Mouse (Mus musculus) lung, embryonic 14.5 days (tissue): ENCODE data around the gene Ang. TPM values are rescaled to one million over a fixed set of nuclear protein-coding genes. Genes with fewer than 3 reads are reported as not detected.
A peak's percentile ranks its signal among the peaks of the same experiment; 100 is the strongest.
"Not testable (repeated sequence)": the region's sequence is repeated elsewhere in the genome, so short reads cannot be mapped to it uniquely, and the experiment has no call there.

Experiments used
- ATAC-seq: fragments of 200-750 bp; cut with Nextera tagmentation; 2 replicates; pipeline ENCODE4 v1.8.0; 2017; ENCODE audit warnings: mild to moderate bottlenecking, moderate TSS enrichment, moderate library complexity; ENCODE audit not compliant: insufficient read depth
- DNase-seq: peaks from one replicate; pipeline ENCODE4 v3.0.0-alpha.2; 2015
- H3K27ac ChIP-seq: fragments of 300-500 bp; sonication (generic); 2 replicates; pipeline ENCODE4 v1.5.1; 2014; ENCODE audit warnings: low read depth, mild to moderate bottlenecking, moderate library complexity
- H3K27me3 ChIP-seq: fragments of 300-500 bp; sonication (generic); 2 replicates; pipeline ENCODE4 v1.6.1; 2014; ENCODE audit warnings: low read length, control low read depth; ENCODE audit not compliant: insufficient read depth
- H3K36me3 ChIP-seq: fragments of 300-500 bp; sonication (generic); 2 replicates; pipeline ENCODE4 v1.6.1; 2014; ENCODE audit warnings: control low read depth; ENCODE audit not compliant: insufficient read depth
- H3K4me1 ChIP-seq: fragments of 300-500 bp; sonication (generic); 2 replicates; pipeline ENCODE4 v1.6.1; 2014; ENCODE audit warnings: antibody characterized with exemption, control low read depth; ENCODE audit not compliant: insufficient read depth
- H3K4me2 ChIP-seq: fragments of 300-500 bp; sonication (generic); 2 replicates; pipeline ENCODE4 v1.6.1; 2014; ENCODE audit warnings: mild to moderate bottlenecking
- H3K4me3 ChIP-seq: fragments of 300-500 bp; sonication (generic); 2 replicates; pipeline ENCODE4 v1.5.1; 2014; ENCODE audit warnings: low read depth, low read length
- H3K9ac ChIP-seq: fragments of 300-500 bp; sonication (generic); 2 replicates; pipeline ENCODE4 v1.6.1; 2014
- H3K9me3 ChIP-seq: fragments of 300-500 bp; sonication (generic); 2 replicates; pipeline ENCODE4 v1.6.1; 2016; ENCODE audit warnings: low read depth, low read length, control low read depth
- CTCF ChIP-seq: IDR thresholded peaks from 2 replicates; pipeline ENCODE4 v1.5.1; 2016; ENCODE audit warnings: antibody characterized with exemption, low read depth
- WGBS: fragments of 180-500 bp; shearing (Covaris S2); extraction: QIAGEN DNeasy Blood & Tissue Kit; methylation state at CpG from one replicate; pipeline ENCODE4 v1.1.7; 2014; 5-methylcytosine and 5-hydroxymethylcytosine counted together
- polyA plus RNA-seq: library from polyadenylated mRNA; unstranded; fragments of >200 nt; fragmentation: Nextera tagmentation; extraction: Ambion mirVana; gene quantifications from 2 replicates; pipeline ENCODE4 v1.2.1, GENCODE M21; 2014

Ang gene
- polyA plus RNA-seq, 1 experiment from 2014 or later: 5.6 TPM

DNA sequence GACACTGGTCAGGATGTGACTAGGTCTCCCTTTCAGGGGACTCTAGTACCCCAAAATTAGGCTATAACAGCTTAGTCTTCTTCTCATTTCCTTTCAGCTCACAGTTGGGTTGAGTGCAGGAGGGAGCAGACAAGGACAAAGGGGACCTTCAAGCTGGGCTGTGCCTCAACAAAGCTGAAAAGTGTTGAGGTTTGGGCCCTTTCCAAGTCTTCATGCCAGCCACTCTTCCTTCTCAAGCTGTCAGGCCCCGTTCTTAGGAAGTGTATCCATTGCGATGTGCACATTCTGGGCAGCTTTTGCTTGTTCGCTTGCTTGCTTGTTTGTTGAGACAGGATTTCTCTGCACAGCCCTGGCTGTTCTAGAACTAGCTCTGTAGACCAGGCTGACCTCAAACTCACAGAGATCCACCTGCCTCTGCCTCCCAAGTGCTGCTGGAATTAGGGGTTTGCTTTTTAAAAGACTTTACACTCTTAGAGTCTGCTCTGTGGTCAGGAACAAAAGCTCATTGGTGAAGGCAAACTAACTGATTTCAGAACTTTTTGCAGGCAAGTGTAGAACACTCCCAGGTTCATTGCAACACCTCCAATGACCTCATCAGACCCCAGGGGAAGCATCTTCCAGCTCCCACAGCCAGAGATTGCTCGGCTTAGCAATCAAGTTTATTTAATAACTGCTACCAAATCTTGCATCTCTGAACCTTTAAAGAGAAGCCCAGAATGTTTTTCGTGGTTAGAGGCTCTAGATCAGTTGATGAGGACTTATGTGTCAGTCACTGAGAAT is 3.3 kb downstream of the Ang start:
- no peaks in the 10 kb centered on the region for H3K9me3 ChIP-seq
- peaks cover 12% of the 10 kb centered on the region; the same call in 1 of the 2 replicates for H3K4me1 ChIP-seq
- H3K4me2 ChIP-seq: no peak overlapping the region
- no peak for TF ChIP-seq CTCF
- H3K4me3 ChIP-seq: no peak overlapping the region
- H3K9ac ChIP-seq: no peak overlapping the region
- DNase-seq (no peak), ATAC-seq (no peak)
- H3K27ac ChIP-seq: no peak overlapping the region
- no peaks in the 10 kb centered on the region for H3K27me3 ChIP-seq
- no peaks in the 10 kb centered on the region for H3K36me3 ChIP-seq
- WGBS: 75% methylated on average over 5 of the region's 5 CpGs

DNA sequence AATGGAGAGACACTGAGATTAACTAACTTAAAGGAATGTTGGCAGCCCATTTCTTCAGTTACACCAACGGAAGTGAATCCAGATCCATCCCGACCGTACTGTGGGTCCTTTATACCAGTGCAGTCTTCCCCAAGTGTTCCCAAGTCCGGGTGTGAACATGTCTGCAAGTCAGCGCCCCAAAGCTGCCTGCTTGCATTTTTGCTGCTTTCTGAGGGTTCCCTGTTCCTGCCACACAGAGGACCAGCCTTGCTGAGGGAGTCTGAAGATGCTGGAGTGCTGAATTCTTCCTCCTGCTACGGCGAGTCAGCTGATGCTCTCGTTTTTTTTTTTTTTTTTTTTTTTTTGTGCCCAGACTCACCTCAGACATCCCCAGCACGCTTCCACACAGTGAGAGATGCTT is 4.0 kb downstream of the Ang start:
- WGBS: 63% methylated on average over 9 of the region's 9 CpGs
- DNase-seq (no peak), ATAC-seq (no peak)
- Histone ChIP-seq H3K4me1 (peaks cover 12% of the 10 kb centered on the region; the same call in 1 of the 2 replicates), H3K4me2 (no peak overlapping the region), H3K27ac (no peak overlapping the region), H3K9ac (no peak overlapping the region), H3K4me3 (no peak overlapping the region), H3K36me3 (no peaks in the 10 kb centered on the region), H3K9me3 (no peaks in the 10 kb centered on the region), H3K27me3 (no peaks in the 10 kb centered on the region)
- TF ChIP-seq CTCF: no peak

DNA sequence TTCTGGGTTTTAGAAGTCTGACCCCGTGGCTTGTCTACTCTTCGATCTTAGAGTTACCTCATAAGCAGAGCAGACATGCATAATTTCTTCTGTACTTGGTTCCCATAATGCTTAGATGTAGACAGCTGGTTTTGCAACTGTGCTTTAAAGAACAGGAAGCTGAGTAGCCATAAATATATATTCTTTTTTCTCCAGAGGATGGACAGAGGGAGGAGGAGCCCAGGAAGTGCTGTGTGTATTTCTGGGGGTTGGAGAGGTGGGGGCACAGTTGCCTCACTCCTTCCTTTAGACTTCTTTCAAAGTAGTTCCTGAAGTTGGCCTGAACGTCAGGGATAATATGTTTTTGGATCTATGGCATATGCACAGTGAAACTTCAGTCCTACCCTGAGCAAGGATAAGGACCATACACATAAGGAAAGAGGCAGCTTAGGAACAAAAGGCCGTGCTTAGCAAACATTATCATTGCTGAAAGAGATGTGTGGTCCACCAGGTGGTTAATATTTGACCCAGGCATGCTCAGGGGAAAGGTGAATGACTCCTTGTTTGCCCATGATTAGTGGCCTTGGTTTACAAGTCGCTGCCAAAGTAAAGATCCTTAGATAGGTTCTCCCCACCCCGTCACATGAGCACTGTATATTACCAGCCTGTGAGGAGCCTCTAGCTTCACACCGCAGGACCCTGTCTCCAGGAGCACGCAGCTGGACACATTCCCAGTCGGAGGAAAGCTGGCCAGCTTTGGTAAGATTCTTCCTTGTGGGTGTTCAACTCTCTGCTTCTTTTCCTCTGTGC is 5.0 kb downstream of the Ang start:
- no peak overlapping the region for H3K9ac ChIP-seq
- peak overlapping the region; percentile 8; the same call in 1 of the 2 replicates for H3K27ac ChIP-seq
- H3K4me2 ChIP-seq: peak overlapping the region; percentile 10; the same call in 1 of the 2 replicates
- H3K4me1 ChIP-seq: peaks cover 12% of the 10 kb centered on the region; the same call in 1 of the 2 replicates
- H3K4me3 ChIP-seq: no peak overlapping the region
- WGBS: 30% methylated on average over 9 of the region's 9 CpGs
- no peaks in the 10 kb centered on the region for H3K27me3 ChIP-seq
- ATAC-seq: no peak
- H3K9me3 ChIP-seq: no peaks in the 10 kb centered on the region
- no peak for TF ChIP-seq CTCF
- no peaks in the 10 kb centered on the region for H3K36me3 ChIP-seq
- peak; percentile 55 for DNase-seq

GRCm38 (mm10) chr14:51098300-51098699 is 7.3 kb downstream of the Ang start:
- H3K4me3 ChIP-seq, H3K4me2 ChIP-seq, H3K27me3 ChIP-seq, H3K4me1 ChIP-seq, H3K9ac ChIP-seq, H3K36me3 ChIP-seq, H3K27ac ChIP-seq, H3K9me3 ChIP-seq: not testable (repeated sequence)
- TF ChIP-seq CTCF: peak; percentile 72
- ATAC-seq (peak; percentile 18; the same call in 1 of the 2 replicates), DNase-seq (peak; percentile 8)
- whole genome bisulfite sequencing: 28% methylated on average over 1 of the region's 1 CpGs

DNA sequence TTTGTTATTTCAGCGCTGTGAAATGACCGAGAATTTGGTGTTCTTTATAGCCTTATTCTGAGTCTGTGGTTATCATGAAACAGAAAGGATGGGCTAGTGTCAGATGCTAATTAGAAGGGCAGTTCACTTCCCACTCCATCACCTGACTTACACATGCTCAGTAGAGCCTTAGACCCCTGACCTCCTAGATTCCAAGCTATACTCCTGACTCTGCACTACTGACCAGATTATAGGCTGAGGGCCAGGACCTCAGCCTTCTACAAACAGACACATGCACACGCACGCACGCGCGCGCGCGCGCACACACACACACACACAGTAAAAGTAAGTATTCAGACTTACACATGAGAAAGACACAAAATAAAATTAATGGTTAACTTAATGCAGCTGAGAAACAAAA is 8.0 kb downstream of the Ang start:
- 88% methylated on average over 11 of the region's 11 CpGs for WGBS
- no peaks in the 10 kb centered on the region for H3K36me3 ChIP-seq
- no peak overlapping the region for H3K27ac ChIP-seq
- no peak for TF ChIP-seq CTCF
- no peak overlapping the region for H3K9ac ChIP-seq
- ATAC-seq (no peak), DNase-seq (no peak)
- no peak overlapping the region for H3K4me2 ChIP-seq
- peaks cover 4% of the 10 kb centered on the region; the same call in 1 of the 2 replicates for H3K4me1 ChIP-seq
- no peak overlapping the region for H3K4me3 ChIP-seq
- H3K9me3 ChIP-seq: no peaks in the 10 kb centered on the region
- no peaks in the 10 kb centered on the region for H3K27me3 ChIP-seq

DNA sequence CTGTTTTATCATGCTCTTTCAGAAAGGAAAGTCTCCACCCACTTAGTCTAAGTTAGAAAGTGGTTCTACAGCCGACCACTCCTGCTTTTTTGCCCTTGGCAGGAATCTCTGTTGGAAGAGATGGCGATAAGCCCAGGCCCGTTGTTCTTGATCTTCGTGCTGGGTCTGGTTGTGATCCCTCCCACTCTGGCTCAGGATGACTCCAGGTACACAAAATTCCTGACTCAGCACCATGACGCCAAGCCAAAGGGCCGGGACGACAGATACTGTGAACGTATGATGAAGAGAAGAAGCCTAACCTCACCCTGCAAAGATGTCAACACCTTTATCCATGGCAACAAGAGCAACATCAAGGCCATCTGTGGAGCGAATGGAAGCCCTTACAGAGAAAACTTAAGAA is 10.3 kb downstream of the Ang start:
- TF ChIP-seq CTCF: no peak

GRCm38 (mm10) chr14:51103217-51103616 is 12.3 kb downstream of the Ang start:
- H3K4me3 ChIP-seq: no peak overlapping the region
- DNase-seq (peak; percentile 82), ATAC-seq (no peak)
- WGBS: 44% methylated on average over 3 of the region's 3 CpGs
- H3K4me2 ChIP-seq: no peak overlapping the region
- no peak overlapping the region for H3K27ac ChIP-seq
- TF ChIP-seq CTCF: peak; percentile 87
- no peaks in the 10 kb centered on the region for H3K27me3 ChIP-seq
- no peaks in the 10 kb centered on the region for H3K9me3 ChIP-seq
- no peak overlapping the region for H3K9ac ChIP-seq
- H3K4me1 ChIP-seq: no peaks in the 10 kb centered on the region
- H3K36me3 ChIP-seq: no peaks in the 10 kb centered on the region

More for the DNA sequence above, 10.3 kb downstream of the Ang start:
- ATAC-seq (no peak), DNase-seq (no peak)
- Histone ChIP-seq H3K27me3 (no peaks in the 10 kb centered on the region), H3K36me3 (no peaks in the 10 kb centered on the region), H3K9me3 (no peaks in the 10 kb centered on the region), H3K4me2 (no peak overlapping the region), H3K4me3 (no peak overlapping the region), H3K4me1 (no peaks in the 10 kb centered on the region), H3K27ac (no peak overlapping the region), H3K9ac (no peak overlapping the region)
- WGBS: 65% methylated on average over 9 of the region's 9 CpGs
